Mouse (Mus musculus) left cerebral cortex, adult 11 months (tissue): ENCODE results near the gene M1ap.

Experiments
- DNase-seq: peaks from one replicate; pipeline ENCODE4 v3.0.0; 2022; ENCODE audit warnings: low spot score

Gene M1ap

DNA sequence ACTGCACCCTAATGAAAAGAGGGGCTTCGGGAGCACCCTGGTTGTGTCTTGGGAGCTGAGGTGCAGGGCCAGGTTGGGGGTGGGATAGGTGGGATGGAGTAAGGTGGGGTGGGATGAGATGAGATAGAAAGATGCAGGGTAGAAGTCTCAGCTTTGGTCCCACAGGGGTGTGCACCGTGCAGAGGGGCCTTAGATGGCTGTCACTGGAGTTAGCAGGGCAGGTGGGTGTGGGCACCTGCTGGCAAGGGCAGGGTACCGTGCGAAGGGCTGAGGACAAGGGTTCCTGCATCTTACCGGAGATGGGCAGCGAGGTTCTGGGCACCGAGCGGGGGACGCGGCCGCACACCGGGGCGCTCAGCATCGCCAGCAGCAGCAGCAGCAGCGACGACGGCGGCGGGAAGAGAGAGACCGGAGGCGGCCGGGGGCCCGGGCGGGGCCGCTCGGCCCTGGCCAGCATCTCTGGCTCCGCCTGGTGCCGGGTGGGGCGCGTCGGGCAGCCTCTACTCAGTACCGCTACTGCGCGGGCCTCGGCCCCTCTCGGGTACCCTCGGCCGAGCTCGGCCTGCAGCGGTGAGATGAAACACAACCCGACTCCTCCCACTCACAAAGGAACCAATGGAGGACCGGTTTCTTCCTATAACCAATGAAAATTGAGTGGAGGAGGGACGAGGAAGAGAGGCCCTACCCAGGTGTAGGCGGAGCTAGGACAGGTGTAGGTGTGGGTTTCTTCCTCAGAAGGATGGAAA lies 7.4 kb upstream of the M1ap start, which contains the start of gene Sema4f:
Gene Sema4f, minus strand, starts transcription at position 603 of the 746 bp plus-strand sequence.
- DNase-seq: peak; percentile 77

DNA sequence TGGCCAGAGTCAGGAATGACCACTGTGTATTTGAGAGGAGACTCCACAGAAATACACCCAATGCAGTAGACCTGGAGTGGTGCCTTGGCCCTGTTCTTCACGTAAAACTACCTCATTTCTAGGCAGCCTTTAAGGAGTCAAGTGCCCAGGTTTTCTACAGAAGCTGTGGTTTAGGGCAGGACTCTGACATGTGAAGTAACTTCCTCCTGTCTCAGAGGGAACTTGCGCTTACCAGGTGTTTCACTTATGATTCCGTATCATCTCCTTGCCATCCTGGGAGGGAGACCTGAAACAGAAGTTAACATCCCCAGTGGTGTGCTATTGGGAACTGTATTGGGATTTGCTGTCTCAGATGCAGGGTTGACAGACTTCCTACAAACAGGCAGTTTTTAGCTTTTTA lies 5.9 kb upstream of the M1ap start:
- no peak for DNase-seq

DNA sequence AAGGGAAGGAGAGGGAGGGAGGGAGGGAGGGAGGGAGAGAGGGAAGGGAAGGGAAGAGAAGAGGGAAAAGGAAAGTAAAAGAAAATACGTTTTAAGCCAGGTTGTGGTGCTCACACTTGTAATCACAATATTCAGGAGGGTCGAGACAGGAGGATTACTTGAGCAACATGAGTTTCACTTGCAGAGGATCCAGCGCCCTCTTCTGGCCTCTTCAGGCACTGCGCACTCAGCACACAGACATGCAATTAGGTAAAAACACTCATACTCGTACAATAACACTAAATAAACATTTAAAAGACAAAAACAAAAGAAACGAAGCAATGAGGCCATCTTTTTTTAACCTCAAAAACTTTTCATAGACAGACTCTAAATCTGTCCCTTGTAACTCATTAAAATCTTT lies 952 bp upstream of the M1ap start:
- DNase-seq: no peak

DNA sequence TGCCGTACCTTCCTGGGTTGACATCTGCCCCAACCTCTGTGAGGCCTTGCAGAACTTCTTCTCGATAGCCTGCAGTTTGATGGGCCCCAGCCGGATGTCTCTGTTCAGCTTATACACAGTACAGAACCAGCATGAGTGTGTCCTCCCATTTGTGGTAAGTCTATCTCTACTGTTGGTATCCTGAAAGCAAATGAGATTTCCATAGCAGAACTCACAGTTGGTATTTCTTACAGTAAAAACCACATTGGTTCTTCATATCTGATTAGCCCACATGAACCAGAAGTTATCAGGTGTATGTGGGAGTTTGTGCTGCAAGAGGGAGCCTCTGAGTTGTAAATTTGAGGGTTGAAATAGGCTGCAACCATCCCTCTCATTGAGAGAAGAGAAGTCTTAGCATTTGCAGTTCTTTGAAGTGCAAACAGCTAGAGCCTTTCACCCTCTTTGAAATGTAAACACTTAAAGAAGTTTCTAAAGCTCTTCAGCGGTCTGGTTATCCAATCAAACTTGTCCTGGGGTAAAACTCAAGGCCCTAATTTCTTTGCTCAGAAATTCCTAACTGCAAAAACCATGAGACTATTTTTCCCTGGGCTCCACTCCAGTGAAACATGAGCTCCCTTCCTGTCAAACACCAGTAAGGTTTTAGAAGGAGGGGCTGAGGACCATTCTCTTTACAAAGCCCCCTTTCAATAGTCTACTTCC lies 10.0 kb downstream of the M1ap start:
- DNase-seq: no peak

DNA sequence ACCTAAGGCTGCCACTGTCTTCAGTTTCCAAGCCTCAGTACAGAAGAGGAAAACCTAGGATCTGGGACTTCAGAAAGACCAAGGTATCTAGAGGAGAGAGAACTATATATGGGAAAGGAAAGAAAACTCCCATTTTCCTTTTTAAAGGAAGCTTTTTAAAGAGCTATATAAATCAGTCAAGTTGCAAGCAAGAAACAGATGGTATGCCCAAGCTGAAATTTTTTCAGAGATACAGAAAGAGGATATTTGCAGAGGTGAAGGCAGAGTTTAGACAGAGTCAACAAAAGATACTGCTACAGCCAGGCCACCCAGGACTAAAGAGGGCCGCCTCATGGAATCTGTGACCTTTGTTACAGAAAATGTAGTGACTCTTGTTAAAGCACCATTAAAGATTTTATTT lies 15.0 kb downstream of the M1ap start:
- DNase-seq: no peak

DNA sequence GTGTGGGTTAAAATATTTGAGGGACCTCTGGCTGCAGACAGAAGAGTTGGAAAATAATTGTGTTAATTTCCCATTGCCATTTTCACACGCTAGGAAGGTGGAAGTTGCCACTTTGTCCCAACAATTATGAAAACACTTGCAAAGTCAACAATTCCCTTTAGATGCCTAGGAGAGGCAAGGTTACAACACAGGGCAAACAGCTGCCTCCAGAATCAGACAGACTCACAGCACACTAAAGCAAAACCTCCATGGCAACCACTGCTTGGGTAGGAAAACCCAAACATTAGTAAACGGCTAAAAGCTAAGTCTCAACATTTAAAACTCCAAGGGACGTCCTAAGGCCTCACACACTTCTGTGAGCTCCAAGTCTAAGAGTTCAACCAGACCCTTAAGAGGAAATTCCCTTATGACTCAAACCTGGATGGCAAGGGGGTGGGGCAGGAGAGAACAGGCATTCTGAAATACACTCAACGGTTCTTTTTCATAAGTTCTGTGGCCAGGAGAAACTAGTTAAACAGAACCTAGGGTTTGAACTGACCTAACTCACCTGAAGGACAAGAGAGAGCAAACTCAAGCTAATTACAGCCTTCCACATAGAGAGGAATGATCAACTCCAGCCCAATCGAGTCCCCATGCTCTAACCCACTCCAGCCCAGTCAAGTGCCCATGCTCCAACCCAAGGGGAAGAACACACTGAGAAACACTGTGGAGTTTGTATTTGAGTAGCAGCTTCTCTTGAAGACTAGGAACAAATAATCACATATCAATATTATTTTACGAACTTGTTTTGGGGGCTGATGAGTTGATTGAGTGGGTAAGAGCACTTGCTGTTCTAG lies 22.8 kb downstream of the M1ap start:
- DNase-seq: no peak

DNA sequence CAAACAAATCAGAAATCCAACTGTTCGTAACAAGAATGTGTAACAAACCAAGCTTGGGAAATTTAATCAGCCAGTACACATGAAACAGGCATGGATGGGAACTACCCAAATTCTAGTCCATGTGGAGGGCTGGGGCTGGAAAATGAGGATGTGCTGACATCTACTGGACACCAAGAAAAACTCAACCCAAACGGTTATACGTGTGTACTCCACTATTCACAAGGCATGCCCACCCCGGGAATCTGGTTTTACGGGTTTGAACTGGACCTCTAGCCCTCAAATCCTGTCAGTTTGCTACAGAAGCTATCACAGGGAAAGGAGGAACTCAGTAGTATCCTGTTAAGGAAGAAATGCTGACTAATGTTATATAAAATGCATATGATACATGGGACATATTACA lies 24.3 kb downstream of the M1ap start:
- DNase-seq: peak; percentile 12

DNA sequence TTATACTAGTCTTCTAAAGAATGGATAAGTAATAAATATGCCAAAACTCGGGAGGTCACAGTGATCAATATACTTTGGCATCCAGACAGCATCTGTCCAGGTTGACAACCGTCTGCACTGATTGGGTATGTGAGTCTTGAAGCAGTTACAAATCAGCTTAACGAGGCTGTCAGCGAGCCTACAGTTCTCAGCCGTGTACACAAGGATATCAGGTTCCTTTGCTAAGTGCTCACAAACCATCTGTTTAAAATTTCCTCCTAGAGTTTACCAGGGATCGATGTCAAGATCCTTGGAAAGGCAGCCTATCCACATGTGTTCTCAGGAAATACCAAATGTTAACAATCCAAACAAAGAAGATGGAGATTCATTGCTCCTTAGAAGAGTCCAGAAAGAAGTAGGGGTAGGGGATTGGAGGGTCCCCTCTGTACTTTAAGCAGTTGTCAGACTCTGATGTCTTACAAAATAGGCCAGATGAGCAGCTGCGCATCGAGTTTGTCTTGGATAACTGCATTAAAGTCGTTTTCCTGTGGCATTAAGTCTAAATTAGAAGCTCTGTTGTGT lies 40.8 kb downstream of the M1ap start:
- no peak for DNase-seq

DNA sequence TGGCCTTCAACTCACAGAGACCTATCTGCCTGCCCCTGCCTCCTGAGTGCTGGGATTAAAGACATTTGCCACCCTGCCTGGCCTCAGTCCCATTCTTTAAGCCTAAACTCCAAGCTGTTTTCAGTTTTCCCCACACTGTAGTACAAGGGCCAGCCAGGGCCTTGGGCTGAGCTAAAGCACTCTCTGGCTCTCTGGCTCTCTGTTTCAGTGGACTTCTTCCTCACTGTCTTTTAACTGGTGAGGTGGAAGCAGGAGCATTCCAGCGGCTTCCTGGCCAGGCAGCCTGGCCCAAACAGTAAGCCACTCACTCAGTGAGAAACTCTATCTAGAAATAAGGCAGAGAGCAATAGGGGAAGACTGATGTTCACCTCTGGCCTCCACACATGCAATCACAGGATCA lies 47.0 kb downstream of the M1ap start:
- DNase-seq: no peak

DNA sequence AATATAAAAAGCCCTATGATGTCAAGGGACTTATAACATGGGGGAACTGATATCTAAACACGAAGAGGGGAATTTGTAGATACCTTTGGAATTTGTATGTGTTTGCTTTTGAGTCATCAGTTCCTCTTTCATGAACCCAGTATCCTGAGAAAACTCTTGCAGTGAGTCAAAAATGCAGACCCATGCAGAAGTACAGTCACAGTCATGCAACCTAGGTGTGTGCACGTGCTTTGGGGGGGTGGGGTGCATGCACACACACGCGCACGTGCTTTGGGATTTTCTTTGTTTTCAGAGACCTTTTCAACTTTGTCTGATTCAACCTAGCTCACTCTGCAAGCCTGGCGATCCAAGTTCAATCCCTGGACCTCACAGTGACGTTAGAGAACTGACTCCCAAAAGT lies 47.7 kb downstream of the M1ap start:
- DNase-seq: no peak

DNA sequence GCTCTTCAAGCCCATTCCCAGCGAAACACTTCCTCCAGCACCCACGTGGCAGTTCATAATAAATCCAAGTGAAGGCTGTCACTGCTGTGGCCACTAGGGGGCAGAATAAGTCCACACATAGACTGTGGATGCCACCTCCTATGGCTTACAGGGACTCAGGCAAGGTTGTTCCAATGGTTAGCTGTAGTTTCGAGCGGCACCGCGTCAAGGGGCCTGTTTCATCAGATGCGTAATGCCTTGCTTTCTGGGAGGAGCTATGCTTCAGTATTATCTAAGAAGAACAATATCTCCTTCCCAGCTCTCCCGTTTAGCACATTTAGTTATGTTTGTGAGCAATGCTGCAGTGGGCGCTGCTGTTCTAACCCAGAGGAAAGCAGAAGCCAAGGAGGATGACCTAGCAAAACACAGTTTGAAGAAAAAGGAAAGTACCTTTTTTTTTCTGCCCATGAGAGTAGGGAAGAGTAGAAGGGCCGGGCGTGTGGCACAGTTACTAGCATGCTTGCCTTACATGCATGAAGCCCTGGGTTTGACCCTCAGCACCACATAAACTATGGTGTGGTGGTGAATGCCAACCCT lies 50.1 kb downstream of the M1ap start:
- DNase-seq: peak; percentile 92

DNA sequence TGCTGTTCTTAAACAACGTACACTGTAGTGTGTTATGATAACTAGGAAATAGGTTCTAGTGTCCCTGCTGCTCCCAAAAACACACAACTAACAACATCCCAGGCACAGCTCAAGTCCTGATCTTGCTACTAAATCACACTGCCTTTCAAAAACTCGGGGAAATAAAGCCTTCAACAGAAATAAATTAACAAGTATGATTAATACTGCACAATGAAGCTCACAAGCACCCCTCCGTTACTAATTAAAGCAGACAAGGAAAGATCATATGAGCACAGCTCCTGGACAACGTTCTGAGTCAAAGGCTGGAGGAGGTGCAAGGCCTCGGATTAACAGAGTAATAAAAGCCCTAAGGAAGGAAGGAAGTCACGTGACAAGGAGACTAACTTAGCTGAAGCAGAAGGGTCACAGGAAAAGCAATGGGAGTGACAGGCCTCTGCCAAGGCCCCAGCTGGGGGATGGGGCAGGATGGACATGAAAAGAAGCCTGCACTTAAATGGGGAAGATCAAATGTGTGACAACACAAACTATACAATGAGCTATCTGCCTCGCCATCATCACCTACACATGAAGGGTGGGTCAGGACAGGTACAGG lies 50.9 kb downstream of the M1ap start:
- no peak for DNase-seq

DNA sequence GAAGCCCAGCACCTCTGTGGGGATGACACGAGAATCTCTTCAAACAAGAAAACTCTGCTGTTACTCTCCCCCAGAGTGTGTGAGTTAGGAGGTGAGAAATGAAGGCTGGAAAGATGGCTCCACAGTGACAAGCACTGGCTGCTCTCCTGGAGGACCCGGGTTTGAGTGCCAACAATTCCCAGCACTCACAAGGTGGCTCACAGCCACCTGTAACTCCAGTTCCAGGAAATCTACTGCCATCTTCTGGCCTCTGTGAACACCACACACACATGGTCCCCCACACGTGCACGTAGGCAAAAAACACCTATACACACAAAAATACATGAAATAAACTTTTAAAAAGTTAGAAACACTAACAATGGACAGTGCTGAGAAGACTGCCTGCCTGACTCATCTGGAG lies 51.6 kb downstream of the M1ap start:
- DNase-seq: no peak

DNA sequence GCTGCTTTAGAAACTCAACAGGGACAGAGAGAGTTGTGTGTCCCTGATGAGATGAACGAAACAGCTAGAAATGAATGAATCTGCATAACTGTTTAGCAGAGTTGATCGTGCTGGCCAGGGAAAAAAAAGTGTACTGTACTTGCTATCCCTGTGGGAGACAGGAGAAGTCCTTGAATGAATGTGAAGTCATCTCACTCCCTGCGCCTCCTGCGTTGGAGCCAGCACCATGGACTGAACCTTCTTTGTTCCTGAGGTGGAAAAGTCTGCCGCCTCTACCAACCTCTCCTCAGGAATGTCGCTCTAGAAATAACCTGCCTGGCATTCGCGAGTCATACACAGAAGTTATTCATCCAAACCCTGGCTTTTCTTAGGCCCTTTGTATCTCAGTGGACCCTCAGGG lies 53.3 kb downstream of the M1ap start:
- DNase-seq: no peak

DNA sequence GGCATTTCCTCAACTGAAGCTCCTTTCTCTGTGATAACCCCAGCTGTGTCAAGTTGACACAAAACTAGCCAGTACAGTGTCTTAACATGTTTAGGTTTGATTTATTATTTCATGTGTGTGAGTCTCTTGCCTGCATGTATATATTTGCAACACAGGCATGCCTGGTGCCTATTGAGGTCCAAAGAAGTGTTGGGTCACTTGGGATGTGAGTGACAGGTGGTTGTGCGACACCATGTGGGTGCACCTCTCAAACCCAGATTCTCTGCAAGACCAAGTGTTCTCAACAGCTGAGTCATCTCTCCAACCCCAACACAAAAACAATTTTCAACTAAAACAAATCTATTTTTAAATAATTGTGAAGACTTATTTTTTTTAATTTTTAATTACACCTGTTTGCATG lies 56.4 kb downstream of the M1ap start:
- DNase-seq: no peak

DNA sequence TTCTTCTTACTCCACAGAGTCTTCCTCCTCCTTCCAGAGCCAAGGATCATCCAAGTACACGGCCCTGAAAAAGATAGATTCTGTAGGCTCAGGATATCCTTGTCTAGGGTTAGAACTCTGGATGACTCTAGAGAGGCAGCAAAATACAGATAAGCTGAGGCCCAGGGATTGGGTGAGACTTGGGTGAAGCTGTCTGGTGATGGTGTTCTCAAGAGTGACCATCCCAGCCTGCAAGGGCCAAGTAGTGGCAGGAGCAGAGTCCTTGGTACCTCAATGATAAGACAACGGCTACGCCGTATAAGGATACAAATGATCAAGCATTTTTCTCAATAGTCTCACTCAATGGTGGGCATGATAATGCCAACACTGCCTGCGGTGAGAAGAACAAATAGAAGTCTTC lies 57.1 kb downstream of the M1ap start:
- DNase-seq: no peak

DNA sequence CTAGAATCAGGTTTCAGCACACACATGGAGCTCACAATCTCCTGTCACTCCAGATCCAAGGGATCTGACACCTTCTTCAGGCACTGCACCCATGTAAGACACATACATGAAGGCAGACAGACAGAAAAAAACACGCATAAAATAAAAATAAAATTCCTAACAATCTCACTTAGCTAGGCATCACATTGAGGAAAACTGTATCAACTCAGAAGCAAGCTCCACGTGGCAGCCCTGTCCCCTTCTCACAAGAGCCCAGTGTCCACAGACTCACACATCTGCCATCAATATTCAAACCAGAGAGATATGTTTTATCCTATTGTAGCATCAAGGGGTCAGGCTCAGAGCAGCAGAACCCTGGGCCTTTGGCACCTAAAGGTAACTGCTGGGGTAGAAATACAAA lies 57.6 kb downstream of the M1ap start:
- DNase-seq: no peak

DNA sequence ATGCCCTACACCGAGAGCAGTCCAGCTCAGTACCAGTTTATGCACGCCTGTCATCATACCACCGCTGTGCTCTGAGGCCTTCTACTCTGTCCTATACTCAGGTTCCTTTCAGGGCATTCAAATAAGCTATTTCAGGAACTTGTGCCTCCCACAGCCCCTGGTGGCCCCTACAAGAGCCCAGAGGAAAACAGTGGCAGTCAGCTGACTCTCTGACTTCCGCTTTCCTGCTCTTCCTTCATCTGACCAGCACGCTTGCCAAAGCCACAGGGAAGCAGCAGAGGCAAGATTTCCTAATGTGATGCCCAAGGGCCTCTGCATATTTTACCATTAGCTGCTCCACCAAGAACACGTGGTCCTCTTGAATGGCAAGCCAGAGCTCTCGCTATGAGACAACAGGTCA lies 58.2 kb downstream of the M1ap start:
- DNase-seq: no peak

DNA sequence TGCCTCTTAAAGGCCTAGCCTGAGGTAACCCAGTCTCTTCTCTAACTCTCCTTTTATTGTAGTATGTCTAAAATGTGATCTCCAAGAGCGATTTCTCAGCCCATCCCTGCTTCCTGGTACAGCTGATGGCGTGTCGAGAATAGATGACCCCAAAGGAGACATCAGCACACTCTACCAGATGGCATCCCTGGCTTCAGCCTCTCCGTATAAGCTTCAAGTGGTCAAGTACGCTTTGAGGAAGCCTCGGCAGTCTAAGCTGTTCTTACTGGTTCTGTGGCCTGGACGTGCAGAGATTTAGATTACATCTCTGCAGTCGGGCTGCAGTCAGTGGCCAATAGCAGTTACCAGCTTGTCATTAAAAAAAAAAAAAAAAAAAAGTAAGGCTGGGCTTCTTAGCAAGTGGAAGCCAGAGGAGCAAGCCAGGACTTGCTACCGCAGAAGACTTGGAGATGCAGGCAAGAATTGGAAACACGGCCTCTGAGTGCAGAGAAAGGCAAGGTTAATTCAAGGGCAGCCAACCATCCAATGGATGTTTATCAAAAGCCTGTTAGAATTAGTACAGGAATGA lies 58.8 kb downstream of the M1ap start:
- no peak for DNase-seq

DNA sequence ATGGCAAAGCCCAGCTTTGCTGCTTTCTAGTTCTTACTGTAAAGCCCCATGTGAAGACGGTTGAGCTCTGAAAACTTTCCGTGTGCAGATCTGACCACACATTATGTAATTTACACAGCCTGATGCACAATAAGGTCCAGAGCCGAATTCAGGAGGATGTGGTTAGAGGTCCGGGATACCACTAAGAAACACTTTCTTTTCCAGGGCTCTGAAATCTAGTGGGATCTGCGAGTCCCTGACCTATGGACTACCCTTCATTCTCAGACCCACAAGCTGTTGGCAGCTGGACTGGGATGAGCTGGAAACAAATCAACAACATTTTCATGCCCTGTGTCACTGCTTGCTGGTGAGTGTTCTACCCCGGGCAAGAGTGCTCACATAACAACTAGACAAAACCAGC lies 59.4 kb downstream of the M1ap start:
- no peak for DNase-seq

DNA sequence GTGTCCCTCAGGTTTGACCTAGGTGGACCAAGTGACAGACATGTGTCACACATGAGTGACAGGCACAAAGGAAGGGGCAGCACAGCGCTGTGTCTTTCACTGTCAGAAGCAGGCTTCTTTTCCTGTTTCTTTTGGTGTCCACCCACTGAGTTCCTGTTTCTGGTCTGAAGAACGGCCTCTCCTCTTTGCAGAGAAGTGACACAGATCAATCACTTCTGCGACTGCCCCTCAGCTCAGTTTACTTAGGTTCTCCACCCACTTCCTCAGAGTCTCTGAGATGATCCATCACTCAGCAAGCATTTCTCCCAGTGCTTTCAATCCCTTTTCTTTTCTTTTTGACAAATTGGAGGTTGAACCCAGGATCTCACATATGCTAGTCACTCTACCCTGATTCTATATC lies 62.0 kb downstream of the M1ap start:
- no peak for DNase-seq

DNA sequence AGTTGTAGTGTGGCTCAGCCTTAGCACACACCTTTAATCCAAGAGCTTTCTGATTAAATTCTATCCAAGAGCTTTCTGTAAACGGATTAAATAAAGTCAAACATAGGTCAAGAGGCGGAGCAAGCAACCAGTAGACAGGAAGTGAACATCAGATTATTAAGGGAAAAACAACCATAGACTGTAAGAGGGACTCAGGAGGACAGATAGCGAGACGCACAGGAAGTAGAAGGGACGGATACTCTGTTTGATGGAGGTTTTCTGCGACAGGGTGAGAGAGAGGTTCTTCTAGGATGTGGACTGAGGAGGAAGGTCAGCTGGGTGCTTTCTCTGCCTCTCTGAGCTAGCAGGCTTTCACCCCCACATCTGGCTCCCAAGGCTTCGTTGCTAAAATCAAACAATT lies 63.3 kb downstream of the M1ap start:
- DNase-seq: no peak
